ENCODE assay signal across 9 mouse cellular contexts in the genomic region with DNA sequence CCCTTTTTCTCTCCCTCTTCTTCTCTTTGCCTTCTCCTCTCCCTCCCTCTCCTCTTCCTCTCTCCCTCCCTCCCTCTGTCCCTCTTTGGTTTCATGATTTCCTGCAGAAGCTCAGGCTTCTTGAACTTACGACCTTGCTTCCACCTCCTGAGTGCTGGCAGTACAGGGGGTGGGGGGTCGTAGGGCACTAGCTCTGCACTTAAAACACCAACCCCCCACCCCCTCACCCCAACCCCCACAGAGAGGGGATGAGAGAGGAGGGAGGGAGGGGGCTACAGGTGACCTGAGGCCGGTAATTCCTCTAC. TPM values are rescaled to one million over a fixed set of nuclear protein-coding genes. Genes with fewer than 3 reads are reported as not detected.
DNase-seq lines count a peak whose midpoint lies in the region; ATAC-seq and TF ChIP-seq lines count a peak whose summit lies in the region.
"Had no signal": no experiment of that assay in that cellular context is flagged by ENCODE, and none has a peak within 500 bp of the region (broad histone marks: within the 10 kb centered on the region; RNA-seq: fewer than 3 reads in every experiment).

No protein-coding gene starts in this region.

- no peak for DNase-seq in heart, postnatal 14 days
- peak; percentile 14 for DNase-seq in hindbrain, embryonic 10.5 days (ENCODE audit: low spot score)
- no peak for DNase-seq in ovary, adult 18-20 months (ENCODE audit: low spot score)
- DNase-seq in spleen, adult 12 weeks (ENCODE audit: low spot score) = no peak
- DNase-seq: layer of hippocampus, postnatal 36 days had no signal

- no peak for TF ChIP-seq CTCF in E14TG2a.4 (conservative IDR thresholded peaks at IDR 0.05; ENCODE audit: low read length)

- 2% methylated on average over 3 of the region's 3 CpGs for WGBS in heart, embryonic 12.5 days
- WGBS in hindbrain, embryonic 10.5 days = 4% methylated on average over 3 of the region's 3 CpGs
- WGBS in midbrain, embryonic 12.5 days = 3% methylated on average over 3 of the region's 3 CpGs

- H3K27ac ChIP-seq in heart, embryonic 12.5 days (ENCODE audit: poor library complexity, severe bottlenecking) = no peak overlapping the region
- peak overlapping the region; percentile 85 for H3K27ac ChIP-seq in hindbrain, embryonic 10.5 days
- no peak overlapping the region for H3K27ac ChIP-seq in midbrain, embryonic 12.5 days (replicated peaks)

- intact Hi-C loops in heart, postnatal 14 days (cut with DNase I) = no loop called here

- H3K4me1 ChIP-seq in heart, embryonic 12.5 days (replicated peaks) = no peaks in the 10 kb centered on the region; the same call in 1 of the 2 replicates
- no peaks in the 10 kb centered on the region; the same call in 1 of the 2 replicates for H3K4me1 ChIP-seq in E14TG2a.4 (replicated peaks; ENCODE audit: low read depth, low read length)
- peaks cover 19% of the 10 kb centered on the region for H3K4me1 ChIP-seq in hindbrain, embryonic 10.5 days (replicated peaks)
- peaks cover 11% of the 10 kb centered on the region for H3K4me1 ChIP-seq in midbrain, embryonic 12.5 days

- H3K4me3 ChIP-seq in heart, embryonic 12.5 days = peak overlapping the region; percentile 79
- H3K4me3 ChIP-seq in E14TG2a.4 (replicated peaks; ENCODE audit: low read length) = peak overlapping the region; percentile 74
- H3K4me3 ChIP-seq in hindbrain, embryonic 10.5 days = peak overlapping the region; percentile 65
- H3K4me3 ChIP-seq in midbrain, embryonic 12.5 days = peak overlapping the region; percentile 50

- H3K9ac ChIP-seq in heart, embryonic 12.5 days = peak overlapping the region; percentile 85
- peak overlapping the region; percentile 62; the same call in 1 of the 2 replicates for H3K9ac ChIP-seq in midbrain, embryonic 12.5 days (replicated peaks)

- peak overlapping the region; percentile 88 for H3K4me2 ChIP-seq in heart, embryonic 12.5 days
- peak overlapping the region; percentile 85 for H3K4me2 ChIP-seq in midbrain, embryonic 12.5 days (replicated peaks)

- H3K36me3 ChIP-seq in heart, embryonic 12.5 days = peaks cover 8% of the 10 kb centered on the region
- no peaks in the 10 kb centered on the region for H3K36me3 ChIP-seq in E14TG2a.4 (ENCODE audit: insufficient read depth, low read length)
- H3K36me3 ChIP-seq in hindbrain, embryonic 10.5 days = peaks cover 9% of the 10 kb centered on the region; the same call in 1 of the 2 replicates
- no peaks in the 10 kb centered on the region for H3K36me3 ChIP-seq in midbrain, embryonic 12.5 days

- H3K27me3 ChIP-seq in heart, embryonic 12.5 days (replicated peaks) = no peaks in the 10 kb centered on the region
- H3K27me3 ChIP-seq in E14TG2a.4 (ENCODE audit: insufficient read depth, low read length) = peaks cover 2% of the 10 kb centered on the region; the same call in 1 of the 2 replicates
- H3K27me3 ChIP-seq in hindbrain, embryonic 10.5 days (ENCODE audit: insufficient read depth, poor library complexity, severe bottlenecking) = peaks cover 4% of the 10 kb centered on the region; the same call in 1 of the 2 replicates
- H3K27me3 ChIP-seq in midbrain, embryonic 12.5 days = peaks cover 8% of the 10 kb centered on the region; the same call in 1 of the 2 replicates

- ATAC-seq in heart, embryonic 12.5 days (ENCODE audit: insufficient number of reproducible peaks, low FRiP score) = no peak
- ATAC-seq in midbrain, embryonic 12.5 days (ENCODE audit: low FRiP score, low read depth) = no peak
- ATAC-seq in frontal cortex, adult (ENCODE audit: low TSS enrichment) = no peak

- peaks cover 4% of the 10 kb centered on the region; the same call in 1 of the 2 replicates for H3K9me3 ChIP-seq in heart, embryonic 12.5 days (replicated peaks)
- peaks cover 37% of the 10 kb centered on the region for H3K9me3 ChIP-seq in E14TG2a.4 (ENCODE audit: low read length)
- no peaks in the 10 kb centered on the region for H3K9me3 ChIP-seq in hindbrain, embryonic 10.5 days
- H3K9me3 ChIP-seq in midbrain, embryonic 12.5 days = no peaks in the 10 kb centered on the region

RNA-seq across cellular contexts. Expression of a gene that starts 0.8 kb away (rescaled TPM):
- 20.3 and 22.2 TPM in 2 replicates for polyA plus RNA-seq in heart, embryonic 12.5 days (2016; fragmentation: Nextera tagmentation; extraction: Ambion mirVana)
- 10 to 100 TPM in 1 of 2 experiments, 1 to 10 TPM in 1; 9.1 to 11.1 TPM for total RNA-seq in heart, postnatal 14 days (2021)
- polyA plus RNA-seq in hindbrain, embryonic 10.5 days (2016; fragmentation: Nextera tagmentation; extraction: Ambion mirVana) = 13.0 and 13.8 TPM in 2 replicates
- 10.8 and 11.8 TPM in 2 replicates for polyA plus RNA-seq in midbrain, embryonic 12.5 days (2016; fragmentation: Nextera tagmentation; extraction: Ambion mirVana)
